Mouse (Mus musculus): ENCODE results near the gene Twnk.

The Twnk gene

DNA sequence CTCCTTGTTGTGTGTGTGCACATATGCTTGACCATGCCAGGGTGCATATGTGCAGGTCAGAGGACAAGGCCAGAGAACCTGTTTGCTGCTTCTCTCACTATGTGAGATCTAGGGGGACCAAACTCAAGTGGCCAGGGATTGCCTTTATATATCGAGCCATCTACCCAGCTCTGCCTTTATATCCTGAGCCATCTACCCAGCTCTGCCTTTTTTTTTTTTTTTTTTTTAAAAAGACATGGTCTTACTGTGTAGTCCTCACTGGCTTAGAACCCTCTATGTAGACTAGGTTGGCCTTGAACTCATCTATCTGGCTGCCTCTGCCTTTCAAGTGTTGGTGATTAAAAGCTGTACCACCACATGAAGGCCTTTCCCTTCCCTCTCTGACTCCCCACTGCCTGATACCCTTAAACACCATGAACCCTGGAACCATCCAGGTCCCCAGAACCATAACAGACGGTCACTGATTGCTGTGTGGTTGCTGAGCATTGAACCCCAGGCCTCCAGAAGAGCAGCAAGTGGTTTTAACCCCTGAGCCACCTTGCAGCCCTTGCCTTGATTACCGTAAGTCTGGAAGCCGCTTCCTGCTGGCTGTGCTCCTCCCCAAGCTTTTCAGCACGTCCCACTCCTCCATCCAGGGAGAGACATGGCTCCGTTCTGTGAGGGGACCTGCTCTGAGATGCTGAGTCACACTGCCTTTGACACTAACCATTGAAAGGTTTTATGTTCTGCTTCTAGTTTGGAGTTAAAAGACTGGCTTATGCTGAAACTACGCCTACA lies 1.5 kb upstream of the Twnk start:
- DNase-seq (ENCODE audit: low spot score) = no peak

GRCm38 (mm10) chr19:45005957-45006712 lies 672 bp downstream of the Twnk start, which contains the start of gene Mrpl43:
Gene Mrpl43, minus strand, starts transcription at chr19:45006442.
- DNase-seq (ENCODE audit: low spot score) = peak; percentile 89

DNA sequence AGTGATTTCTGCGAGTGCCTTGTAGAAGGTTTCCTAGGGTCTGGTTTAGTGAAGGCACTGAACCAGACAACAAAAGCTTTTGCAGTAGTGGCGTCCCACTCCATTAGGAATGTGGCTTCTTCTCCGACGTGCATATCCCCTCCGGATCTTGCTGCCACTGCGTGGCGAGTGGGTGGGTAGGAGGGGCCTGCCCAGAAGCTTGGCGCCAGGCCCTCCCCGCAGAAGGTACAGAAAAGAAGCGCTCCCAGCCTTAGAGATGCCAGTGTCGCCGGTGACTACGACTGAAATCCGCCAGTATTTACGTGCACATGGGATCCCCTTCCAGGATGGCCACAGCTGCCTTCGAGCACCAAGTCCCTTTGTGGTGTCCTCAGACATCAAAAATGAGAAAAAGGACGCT lies 1.6 kb downstream of the Twnk start:
- DNase-seq (ENCODE audit: low spot score) = no peak

DNA sequence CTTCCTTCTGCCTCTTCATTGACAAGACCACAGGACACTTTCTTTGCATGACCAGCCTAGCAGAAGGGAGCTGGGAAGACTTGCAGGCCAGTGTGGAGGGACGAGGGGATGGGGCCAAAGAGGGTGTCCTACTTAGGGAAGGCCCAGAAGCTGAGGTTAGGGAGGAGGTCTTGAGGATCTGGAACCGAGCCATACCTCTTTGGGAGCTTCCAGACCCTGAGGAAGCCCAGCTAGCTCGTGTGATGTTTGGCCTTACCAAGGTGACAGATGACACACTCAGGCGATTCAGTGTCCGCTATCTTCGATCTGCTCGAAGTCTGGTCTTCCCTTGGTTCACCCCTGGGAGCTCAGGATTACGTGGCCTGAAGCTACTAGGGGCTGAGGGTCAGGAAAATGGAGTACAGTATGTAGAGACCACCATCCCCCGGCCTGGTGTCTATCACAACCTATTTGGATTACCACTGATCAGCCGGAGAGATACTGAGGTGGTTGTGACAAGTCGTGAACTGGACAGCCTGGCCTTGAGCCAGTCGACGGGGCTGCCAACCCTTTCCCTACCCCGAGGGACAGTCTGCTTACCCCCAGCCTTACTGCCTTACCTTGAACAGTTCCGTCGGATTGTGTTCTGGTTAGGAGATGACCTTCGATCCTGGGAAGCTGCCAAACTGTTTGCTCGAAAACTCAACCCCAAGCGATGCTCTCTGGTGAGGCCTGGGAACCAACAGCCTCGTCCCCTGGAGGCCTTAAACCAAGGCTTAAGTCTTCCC lies 2.1 kb downstream of the Twnk start:
- no peak for DNase-seq (ENCODE audit: low spot score)

GRCm38 (mm10) chr19:45010646-45011045 lies 5.2 kb downstream of the Twnk start:
- no peak for DNase-seq (ENCODE audit: low spot score)

GRCm38 (mm10) chr19:45012219-45012618 lies 6.8 kb downstream of the Twnk start:
- no peak for DNase-seq (ENCODE audit: low spot score)

- DNase-seq (ENCODE audit: low spot score) = no peak
Observed at GRCm38 (mm10) chr19:45012636-45013035, 7.2 kb downstream of the Twnk start.

- DNase-seq (ENCODE audit: low spot score) = no peak
Observed at GRCm38 (mm10) chr19:45013581-45014225, 8.2 kb downstream of the Twnk start.

- DNase-seq (ENCODE audit: low spot score) = no peak
Observed at GRCm38 (mm10) chr19:45014335-45014971, 9.0 kb downstream of the Twnk start, which contains the start of gene Lzts2. Gene Lzts2, plus strand, starts transcription at chr19:45014414.

GRCm38 (mm10) chr19:45014981-45015402 lies 9.5 kb downstream of the Twnk start:
- DNase-seq (ENCODE audit: low spot score) = no peak

DNA sequence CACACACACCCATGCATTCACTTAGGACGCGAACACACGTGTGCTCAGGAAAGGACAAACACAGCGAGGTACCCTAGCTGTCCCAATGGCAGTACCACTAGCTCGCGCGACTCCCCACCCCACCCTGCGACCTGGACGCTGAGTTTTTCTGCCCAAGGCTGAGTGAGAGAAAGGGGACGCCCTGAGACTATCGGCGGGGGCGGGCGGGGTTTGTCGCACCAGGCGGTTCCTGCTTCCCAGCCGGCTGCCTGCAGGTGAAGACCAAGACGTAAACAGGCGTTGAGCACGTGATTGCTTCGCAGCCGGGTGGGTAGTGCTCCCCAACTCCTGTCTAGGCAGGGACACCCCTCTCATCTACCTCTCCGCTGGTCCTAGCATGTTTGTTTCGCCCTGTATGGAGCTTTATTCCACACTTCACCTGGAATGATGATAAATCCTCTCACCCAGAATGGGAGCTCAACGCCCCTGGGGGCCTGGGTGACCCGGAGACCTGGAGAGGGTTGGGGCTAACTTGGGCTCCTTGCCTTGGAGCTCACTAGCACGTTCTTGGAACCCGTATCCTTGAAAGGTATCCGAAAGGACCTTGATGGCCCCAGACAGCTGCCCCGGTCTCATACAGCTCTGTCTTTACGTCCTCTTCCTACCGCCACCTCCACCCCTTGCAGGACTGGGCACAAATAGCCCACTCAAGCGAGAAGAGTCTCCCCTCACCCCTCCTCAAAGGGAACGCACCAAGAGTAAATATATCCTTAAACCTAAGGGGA lies 10.2 kb downstream of the Twnk start:
- DNase-seq (ENCODE audit: low spot score) = peak; percentile 49

DNA sequence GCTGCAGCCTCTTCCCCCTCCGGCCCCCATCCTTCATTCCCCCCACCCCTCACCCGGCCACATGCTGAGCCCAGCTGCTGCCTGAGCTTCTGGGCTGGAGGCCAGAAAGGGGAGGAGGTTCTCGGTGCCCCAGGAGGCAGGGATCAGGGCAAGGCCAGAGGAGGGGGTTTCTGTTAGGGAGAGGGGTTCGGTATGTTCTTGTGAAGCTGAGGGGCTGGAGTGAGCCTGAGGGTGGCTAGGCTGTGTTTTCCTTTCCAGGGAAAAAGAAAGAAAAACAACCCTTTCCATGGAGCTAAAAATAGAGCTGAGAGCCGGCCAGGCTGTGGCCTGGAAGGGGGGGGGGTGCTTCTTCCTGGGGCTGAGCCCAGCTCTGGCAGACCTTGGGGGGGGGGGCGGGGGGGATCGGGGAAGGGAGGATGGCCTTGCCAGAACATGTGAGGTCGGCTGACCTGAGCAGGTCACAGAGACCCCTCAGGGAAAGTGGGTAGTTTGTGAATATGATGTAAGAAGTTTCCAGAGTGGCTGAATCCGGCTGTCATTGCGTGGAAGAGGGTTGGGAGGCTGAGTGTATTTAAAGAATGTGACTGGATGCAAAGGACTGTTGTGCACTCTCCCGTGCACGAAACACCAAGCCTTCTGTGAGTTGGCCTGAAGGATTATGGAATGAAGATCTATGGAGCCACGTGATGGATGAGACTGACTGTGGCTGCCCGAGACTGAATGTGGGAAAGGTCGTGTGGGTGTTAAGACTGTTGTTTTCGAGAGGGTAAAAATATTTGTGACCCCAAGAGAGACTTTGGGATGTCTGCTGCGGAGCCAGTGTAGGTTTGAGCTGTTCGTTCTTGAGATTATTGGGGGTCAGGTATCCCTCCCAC lies 11.1 kb downstream of the Twnk start:
- DNase-seq (ENCODE audit: low spot score) = no peak

DNA sequence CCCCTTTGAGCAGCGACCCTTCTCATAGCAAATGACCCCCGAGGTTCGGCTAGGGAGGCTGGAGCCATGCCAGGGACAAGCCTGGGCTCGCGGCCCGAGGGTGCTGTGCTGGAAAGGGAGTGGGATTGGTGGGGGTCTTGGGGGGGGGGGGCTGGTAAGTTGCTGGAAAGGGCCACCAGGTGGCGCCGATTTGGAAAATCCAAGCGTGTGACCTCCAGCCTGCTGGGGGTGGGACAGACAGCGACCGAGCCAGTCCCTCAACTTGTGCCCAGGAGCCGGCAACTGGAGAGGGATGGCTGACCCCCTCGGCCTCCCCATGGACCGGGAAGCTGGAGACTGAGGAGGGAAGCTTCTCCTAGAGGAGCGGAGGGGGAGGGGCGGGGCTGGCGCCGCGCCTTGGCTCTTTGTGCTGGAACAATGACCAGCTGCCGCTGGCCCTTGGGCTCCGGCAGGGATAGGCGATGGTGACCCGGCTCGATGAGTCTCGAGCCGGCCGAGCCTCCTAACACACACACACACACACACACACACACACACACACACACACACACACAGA lies 11.8 kb downstream of the Twnk start:
- DNase-seq (ENCODE audit: low spot score) = no peak

- DNase-seq (ENCODE audit: low spot score) = no peak
Observed at GRCm38 (mm10) chr19:45017909-45018308, 12.4 kb downstream of the Twnk start.

GRCm38 (mm10) chr19:45018351-45018831 lies 12.9 kb downstream of the Twnk start:
- DNase-seq (ENCODE audit: low spot score) = no peak

DNA sequence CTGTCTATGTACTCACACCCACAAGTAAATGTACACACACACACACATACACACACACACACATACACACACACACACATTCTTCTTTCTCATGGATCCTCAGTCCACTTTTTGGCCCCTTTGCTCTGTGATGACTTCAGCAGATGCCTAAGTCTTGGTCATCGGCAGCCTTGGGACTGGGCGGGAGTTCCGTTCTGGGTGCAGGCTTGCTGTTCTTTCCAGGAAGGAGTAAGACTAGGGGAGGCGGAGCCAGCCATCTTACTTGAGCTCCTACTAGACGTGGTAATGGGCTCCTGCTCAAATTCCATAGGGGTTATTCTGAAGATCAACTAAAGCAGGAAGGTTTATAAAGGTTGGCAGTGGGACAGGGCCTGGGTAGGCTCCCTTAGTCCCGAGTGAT lies 14.9 kb downstream of the Twnk start:
- no peak for DNase-seq (ENCODE audit: low spot score)

DNA sequence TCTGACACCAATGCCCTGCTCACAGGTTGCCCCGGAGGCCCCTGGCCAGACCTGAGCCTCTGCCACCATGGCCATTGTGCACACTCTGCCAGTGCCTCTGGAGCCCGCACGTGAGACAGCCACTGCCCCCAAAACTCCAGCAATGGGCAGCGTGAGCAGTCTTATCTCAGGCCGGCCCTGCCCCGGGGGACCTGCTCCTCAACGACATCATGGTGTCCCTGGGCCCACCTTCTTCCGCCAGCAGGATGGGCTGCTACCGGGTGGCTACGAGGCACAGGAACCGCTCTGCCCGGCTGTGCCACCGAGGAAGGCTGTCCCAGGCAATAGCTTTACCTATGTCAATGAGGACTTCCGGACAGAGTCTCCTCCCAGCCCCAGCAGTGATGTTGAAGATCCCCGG lies 15.9 kb downstream of the Twnk start:
- DNase-seq (ENCODE audit: low spot score) = no peak

DNA sequence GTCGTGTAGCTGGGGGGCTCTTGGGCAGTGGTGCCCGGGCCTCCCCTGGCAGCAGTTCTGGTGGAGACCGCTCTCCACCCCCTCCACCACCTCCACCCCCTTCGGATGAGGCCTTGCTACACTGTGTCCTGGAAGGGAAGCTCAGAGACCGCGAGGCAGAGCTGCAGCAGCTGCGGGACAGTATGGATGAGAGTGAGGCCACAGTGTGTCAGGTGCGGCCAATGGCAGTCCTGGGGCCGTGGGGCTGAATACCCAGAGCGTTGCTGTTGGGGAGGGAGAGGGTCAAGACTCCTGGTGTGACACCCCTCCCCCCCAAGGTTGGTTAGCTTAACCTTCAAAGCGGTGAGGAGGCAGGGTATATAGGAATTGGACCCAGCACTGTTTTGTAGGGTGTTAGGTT lies 18.5 kb downstream of the Twnk start:
- no peak for DNase-seq (ENCODE audit: low spot score)

- no peak for DNase-seq (ENCODE audit: low spot score)
Observed at GRCm38 (mm10) chr19:45024775-45025174, 19.3 kb downstream of the Twnk start.

Data from c-Kit-positive CD71-positive TER-119-positive erythroid progenitor cells, embryonic 14.5 days (primary cell).